Mouse (Mus musculus) liver, adult 2 months (tissue): ENCODE data around the gene Cdc42ep3. TPM values are rescaled to one million over a fixed set of nuclear protein-coding genes. Genes with fewer than 3 reads are reported as not detected.

Experiments
- DNase-seq: peaks from one replicate; pipeline ENCODE4 v3.0.0-alpha.2; 2011; ENCODE audit warnings: low read depth, low spot score; ENCODE audit errors: extremely low read depth
- H3K27ac ChIP-seq: fragments of 200-500 bp; replicated peaks from 2 replicates; pipeline ENCODE4 v1.5.1; 2012; ENCODE audit warnings: low read depth, mild to moderate bottlenecking, control low read depth, inconsistent platforms, low read length; ENCODE audit not compliant: insufficient read depth
- H3K27me3 ChIP-seq: fragments of 200-500 bp; 2 replicates; pipeline ENCODE4 v1.6.1; 2012; ENCODE audit warnings: mild to moderate bottlenecking, moderate library complexity, low read length, inconsistent platforms; ENCODE audit not compliant: control insufficient read depth, insufficient read depth
- H3K36me3 ChIP-seq: fragments of 200-500 bp; 2 replicates; pipeline ENCODE4 v1.6.1; 2012; ENCODE audit warnings: low read length, inconsistent platforms; ENCODE audit not compliant: control insufficient read depth, insufficient read depth
- H3K4me1 ChIP-seq: fragments of 200-500 bp; 2 replicates; pipeline ENCODE4 v1.6.1; 2011; ENCODE audit warnings: low read length; ENCODE audit not compliant: control insufficient read depth, insufficient read depth
- H3K4me3 ChIP-seq: fragments of 200-500 bp; 2 replicates; pipeline ENCODE4 v1.5.1; 2011; ENCODE audit warnings: low read depth, mild to moderate bottlenecking, control low read depth, low read length, moderate library complexity; ENCODE audit not compliant: insufficient read depth
- H3K79me2 ChIP-seq: fragments of 200-500 bp; 2 replicates; pipeline ENCODE4 v1.6.1; 2012; ENCODE audit warnings: inconsistent platforms, mild to moderate bottlenecking, low read length, moderate library complexity; ENCODE audit not compliant: control insufficient read depth, insufficient read depth
- H3K9ac ChIP-seq: fragments of 200-500 bp; 2 replicates; pipeline ENCODE4 v1.6.1; 2012; ENCODE audit warnings: low read depth, mild to moderate bottlenecking, control low read depth, inconsistent platforms, low read length
- CTCF ChIP-seq: fragments of 200-500 bp; IDR thresholded peaks from 2 replicates; pipeline ENCODE4 v1.5.1; 2011; ENCODE audit warnings: low read depth, low read length, control low read depth
- POLR2A ChIP-seq: fragments of 200-500 bp; IDR thresholded peaks from 2 replicates; pipeline ENCODE4 v1.6.1; 2011; ENCODE audit warnings: low read length, control low read depth; ENCODE audit not compliant: insufficient read depth; ENCODE audit errors: extremely low read depth
- WGBS: fragments of 180-500 bp; shearing (Covaris S2); methylation state at CpG from one replicate; pipeline ENCODE4 v1.1.7; 2018; 5-methylcytosine and 5-hydroxymethylcytosine counted together
- polyA plus RNA-seq: library from polyadenylated mRNA; depleted of rRNA; stranded (reverse); fragments of >200 nt; gene quantifications from 2 replicates; pipeline ENCODE4 v1.2.3, GENCODE M21; 2012
- total RNA-seq: library from RNA; depleted of rRNA; stranded (reverse); fragments of >200 nt; gene quantifications from 2 replicates; pipeline ENCODE4 v1.2.3, GENCODE M21; 2014

Gene Cdc42ep3
- total and polyA plus RNA-seq, 2 experiments: 0.87 to 1.0 TPM

DNA sequence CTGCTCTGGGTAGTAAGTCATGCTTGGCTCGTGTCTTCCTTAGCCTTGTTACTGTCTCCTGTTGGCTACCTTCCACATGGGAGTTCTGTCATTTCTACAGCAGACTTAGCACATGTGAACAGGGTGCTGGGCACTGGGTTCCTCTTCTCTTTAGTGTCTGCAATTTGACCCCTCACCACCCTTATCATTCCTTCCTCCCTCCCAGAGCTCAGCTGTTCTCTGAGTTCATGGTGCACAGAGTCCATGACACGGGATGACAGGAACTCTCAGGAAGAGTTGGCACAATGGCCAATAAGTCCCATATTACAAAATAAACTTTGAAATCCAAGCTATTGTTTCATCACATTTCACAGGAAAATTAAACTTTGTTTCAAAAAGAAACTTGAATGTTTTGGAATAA lies 64.2 kb downstream of the Cdc42ep3 start:
- 55% methylated on average over 2 of the region's 2 CpGs for WGBS
- Histone ChIP-seq H3K9ac (no peak overlapping the region), H3K27me3 (peaks cover 4% of the 10 kb centered on the region; the same call in 1 of the 2 replicates), H3K4me3 (no peak overlapping the region), H3K27ac (no peak overlapping the region), H3K79me2 (no peaks in the 10 kb centered on the region), H3K4me1 (no peaks in the 10 kb centered on the region), H3K36me3 (no peaks in the 10 kb centered on the region)
- TF ChIP-seq CTCF (no peak), POLR2A (no peak)
- DNase-seq: no peak

DNA sequence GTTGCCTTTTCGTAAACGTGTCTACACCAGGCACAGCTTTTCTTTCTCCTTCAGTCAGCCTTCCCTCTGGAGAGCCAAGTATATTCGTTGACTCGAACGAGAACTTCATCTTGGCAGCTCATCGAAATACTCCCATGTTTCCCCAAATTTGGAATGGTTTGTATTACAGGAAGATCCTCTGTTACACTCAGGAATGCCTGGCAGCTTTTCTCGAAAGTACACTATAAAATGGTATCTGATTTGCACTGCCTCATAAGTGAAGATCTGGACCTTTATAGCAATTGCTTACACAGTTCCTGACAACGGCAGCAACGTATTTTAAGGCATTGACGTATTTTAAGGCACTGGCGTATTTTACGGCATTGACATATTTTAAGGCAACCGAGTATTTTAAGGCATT lies 67.6 kb downstream of the Cdc42ep3 start:
- H3K27me3 ChIP-seq: peaks cover 4% of the 10 kb centered on the region; the same call in 1 of the 2 replicates
- TF ChIP-seq CTCF: no peak
- TF ChIP-seq POLR2A: no peak
- no peak overlapping the region for H3K27ac ChIP-seq
- no peaks in the 10 kb centered on the region for H3K36me3 ChIP-seq
- H3K4me3 ChIP-seq: no peak overlapping the region
- H3K79me2 ChIP-seq: no peaks in the 10 kb centered on the region
- no peaks in the 10 kb centered on the region for H3K4me1 ChIP-seq
- H3K9ac ChIP-seq: no peak overlapping the region
- WGBS: 64% methylated on average over 13 of the region's 13 CpGs
- peak; percentile 9 for DNase-seq

DNA sequence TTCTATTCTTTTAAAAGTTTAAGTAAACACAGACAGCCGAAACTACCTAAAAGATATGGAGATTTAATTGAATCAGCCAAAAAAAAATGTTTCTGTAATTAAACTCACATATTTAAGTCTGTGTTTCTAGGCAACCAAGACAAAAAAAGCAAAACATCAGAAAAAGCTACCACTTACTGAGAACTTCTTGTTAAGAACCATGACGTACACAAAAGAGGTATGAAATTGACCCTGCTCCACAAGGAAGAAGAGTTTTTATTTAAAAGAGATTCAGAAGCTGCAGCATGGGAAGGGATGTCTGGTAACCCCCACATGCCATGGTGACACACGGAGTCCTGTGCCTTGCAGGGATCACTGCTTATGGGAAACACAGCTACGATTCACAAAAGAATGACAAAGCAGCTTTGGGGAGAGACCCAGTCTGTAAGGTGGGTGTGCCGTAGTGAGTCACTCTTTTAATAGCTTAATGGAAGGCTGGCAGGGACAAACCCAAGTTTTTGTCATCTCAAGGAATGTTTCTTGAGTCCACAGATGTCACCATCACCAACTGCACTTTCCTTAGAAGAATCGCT lies 69.8 kb downstream of the Cdc42ep3 start:
- peaks cover 4% of the 10 kb centered on the region; the same call in 1 of the 2 replicates for H3K27me3 ChIP-seq
- no peak overlapping the region for H3K4me3 ChIP-seq
- no peak overlapping the region for H3K9ac ChIP-seq
- no peaks in the 10 kb centered on the region for H3K36me3 ChIP-seq
- TF ChIP-seq CTCF (no peak), POLR2A (no peak)
- 89% methylated on average over 6 of the region's 6 CpGs for WGBS
- DNase-seq: no peak
- no peaks in the 10 kb centered on the region for H3K79me2 ChIP-seq
- H3K27ac ChIP-seq: no peak overlapping the region
- no peaks in the 10 kb centered on the region for H3K4me1 ChIP-seq
